Mouse (Mus musculus): Measurements from ENCODE around the gene Pimreg.

The Pimreg gene

GRCm38 (mm10) chr11:72064414-72064813 is 22.6 kb downstream of the Pimreg start:
- in situ Hi-C loops (cut with MboI, MseI): no loop called here

GRCm38 (mm10) chr11:72065103-72065502 is 23.3 kb downstream of the Pimreg start:
- in situ Hi-C loops (cut with MboI, MseI): no loop called here

- in situ Hi-C loops (cut with MboI, MseI): no loop called here
These were observed 24.5 kb downstream of the Pimreg start for GRCm38 (mm10) chr11:72066330-72066729.

GRCm38 (mm10) chr11:72067326-72067725 is 25.5 kb downstream of the Pimreg start:
- in situ Hi-C loops (cut with MboI, MseI): no loop called here

- in situ Hi-C loops (cut with MboI, MseI): no loop called here
These were observed 26.2 kb downstream of the Pimreg start for GRCm38 (mm10) chr11:72068026-72068425.

GRCm38 (mm10) chr11:72070733-72071132 is 28.9 kb downstream of the Pimreg start:
- in situ Hi-C loops (cut with MboI, MseI): no loop called here

GRCm38 (mm10) chr11:72072331-72072905 is 30.6 kb downstream of the Pimreg start:
- in situ Hi-C loops (cut with MboI, MseI): no loop called here

- in situ Hi-C loops (cut with MboI, MseI): no loop called here
These were observed 32.4 kb downstream of the Pimreg start for GRCm38 (mm10) chr11:72074230-72074629.

- in situ Hi-C loops (cut with MboI, MseI): no loop called here
These were observed 36.2 kb downstream of the Pimreg start for GRCm38 (mm10) chr11:72078056-72078455.

- in situ Hi-C loops (cut with MboI, MseI): no loop called here
These were observed 36.8 kb downstream of the Pimreg start for GRCm38 (mm10) chr11:72078647-72079046.

- in situ Hi-C loops (cut with MboI, MseI): no loop called here
These were observed 38.6 kb downstream of the Pimreg start for GRCm38 (mm10) chr11:72080461-72080860.

GRCm38 (mm10) chr11:72082601-72083000 is 40.8 kb downstream of the Pimreg start:
- in situ Hi-C loops (cut with MboI, MseI): no loop called here

GRCm38 (mm10) chr11:72084337-72084736 is 42.5 kb downstream of the Pimreg start:
- in situ Hi-C loops (cut with MboI, MseI): no loop called here

GRCm38 (mm10) chr11:72086251-72087046 is 44.6 kb downstream of the Pimreg start:
- in situ Hi-C loops (cut with MboI, MseI): no loop called here

- in situ Hi-C loops (cut with MboI, MseI): no loop called here
These were observed 50.6 kb downstream of the Pimreg start for GRCm38 (mm10) chr11:72092390-72092789.

- in situ Hi-C loops (cut with MboI, MseI): no loop called here
These were observed 52.6 kb downstream of the Pimreg start for GRCm38 (mm10) chr11:72094442-72094841.

- in situ Hi-C loops (cut with MboI, MseI): no loop called here
These were observed 54.2 kb downstream of the Pimreg start for GRCm38 (mm10) chr11:72095994-72096393.
